Mouse (Mus musculus) stomach, embryonic 14.5 days (tissue): Measurements from ENCODE around the gene Dnajb8. TPM values are rescaled to one million over a fixed set of nuclear protein-coding genes. Genes with fewer than 3 reads are reported as not detected.

Experiments
- ATAC-seq: fragments of 200-750 bp; cut with Nextera tagmentation; 2 replicates; pipeline ENCODE4 v1.8.0; 2017; ENCODE audit warnings: low read depth, moderate TSS enrichment; ENCODE audit not compliant: insufficient number of reproducible peaks, insufficient read depth, low FRiP score
- H3K27ac ChIP-seq: fragments of 300-500 bp; sonication (generic); 2 replicates; pipeline ENCODE4 v1.5.1; 2014; ENCODE audit warnings: mild to moderate bottlenecking, low read length, moderate library complexity, mixed read lengths
- H3K27me3 ChIP-seq: fragments of 300-500 bp; sonication (generic); 2 replicates; pipeline ENCODE4 v1.6.1; 2014; ENCODE audit warnings: low read length, control low read depth, mixed read lengths; ENCODE audit not compliant: control insufficient read depth, insufficient read depth
- H3K36me3 ChIP-seq: fragments of 300-500 bp; sonication (generic); 2 replicates; pipeline ENCODE4 v1.6.1; 2014; ENCODE audit warnings: mild to moderate bottlenecking, control low read depth, low read length, moderate library complexity, mixed read lengths; ENCODE audit not compliant: control insufficient read depth, insufficient read depth
- H3K4me1 ChIP-seq: fragments of 300-500 bp; sonication (generic); 2 replicates; pipeline ENCODE4 v1.6.1; 2014; ENCODE audit warnings: low read length, control low read depth, mixed read lengths; ENCODE audit not compliant: control insufficient read depth, insufficient read depth
- H3K4me2 ChIP-seq: fragments of 300-500 bp; sonication (generic); replicated peaks from 2 replicates; pipeline ENCODE4 v1.6.1; 2014; ENCODE audit warnings: low read depth, low read length, control low read depth
- H3K4me3 ChIP-seq: fragments of 300-500 bp; sonication (generic); 2 replicates; pipeline ENCODE4 v1.5.1; 2014; ENCODE audit warnings: low read depth, low read length, control low read depth
- H3K9ac ChIP-seq: fragments of 300-500 bp; sonication (generic); replicated peaks from 2 replicates; pipeline ENCODE4 v1.6.1; 2014; ENCODE audit warnings: low read depth, mild to moderate bottlenecking, control low read depth, low read length, moderate library complexity, mixed read lengths
- H3K9me3 ChIP-seq: fragments of 300-500 bp; sonication (generic); 2 replicates; pipeline ENCODE4 v1.6.1; 2016; ENCODE audit warnings: low read depth, low read length, control low read depth; ENCODE audit not compliant: control insufficient read depth
- WGBS: fragments of 180-500 bp; shearing (Covaris S2); extraction: QIAGEN DNeasy Blood & Tissue Kit; methylation state at CpG from one replicate; pipeline ENCODE4 v1.1.7; 2014; 5-methylcytosine and 5-hydroxymethylcytosine counted together
- polyA plus RNA-seq: library from polyadenylated mRNA; unstranded; fragments of >200 nt; fragmentation: Nextera tagmentation; extraction: Ambion mirVana; gene quantifications from 2 replicates; pipeline ENCODE4 v1.2.1, GENCODE M21; 2014

Dnajb8 gene
- polyA plus RNA-seq, 1 experiment from 2014 or later, result not detected

DNA sequence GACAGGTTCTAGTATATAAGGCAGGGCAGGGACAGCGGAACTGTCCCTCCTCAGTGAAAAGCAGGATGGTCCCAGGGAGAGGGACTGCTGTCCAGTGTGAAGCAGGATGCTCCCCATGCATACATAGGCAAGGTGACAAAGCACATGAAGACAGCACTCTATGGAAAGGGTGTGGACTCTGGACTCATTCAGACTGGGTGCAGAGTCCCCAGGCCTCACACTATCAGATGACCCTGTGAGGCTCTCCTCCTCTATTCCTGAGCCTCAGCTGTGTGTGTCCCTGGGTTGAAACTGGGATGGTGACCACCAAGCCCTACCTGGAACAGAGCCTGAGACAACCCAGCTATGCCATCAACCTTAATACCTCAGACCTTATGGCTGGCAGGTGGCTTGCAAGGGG lies 29.3 kb downstream of the Dnajb8 start:
- H3K27ac ChIP-seq, result no peak overlapping the region
- H3K36me3 ChIP-seq, result no peaks in the 10 kb centered on the region
- no peak for ATAC-seq
- WGBS, result 96% methylated on average over 1 of the region's 1 CpGs
- no peak overlapping the region for H3K4me3 ChIP-seq
- no peak overlapping the region for H3K4me2 ChIP-seq
- no peaks in the 10 kb centered on the region for H3K4me1 ChIP-seq
- H3K9ac ChIP-seq, result no peak overlapping the region
- no peaks in the 10 kb centered on the region for H3K9me3 ChIP-seq
- no peaks in the 10 kb centered on the region for H3K27me3 ChIP-seq

GRCm38 (mm10) chr6:88251798-88252478 lies 29.9 kb downstream of the Dnajb8 start:
- no peak for ATAC-seq
- Histone ChIP-seq H3K4me1 (no peaks in the 10 kb centered on the region), H3K36me3 (no peaks in the 10 kb centered on the region), H3K27me3 (no peaks in the 10 kb centered on the region), H3K4me3 (no peak overlapping the region), H3K27ac (no peak overlapping the region), H3K4me2 (no peak overlapping the region), H3K9ac (no peak overlapping the region), H3K9me3 (no peaks in the 10 kb centered on the region)
- WGBS, result 68% methylated on average over 7 of the region's 7 CpGs

GRCm38 (mm10) chr6:88254082-88254481 lies 32.0 kb downstream of the Dnajb8 start:
- Histone ChIP-seq H3K27me3 (no peaks in the 10 kb centered on the region), H3K4me2 (no peak overlapping the region), H3K27ac (no peak overlapping the region), H3K9me3 (no peaks in the 10 kb centered on the region), H3K36me3 (no peaks in the 10 kb centered on the region), H3K4me3 (no peak overlapping the region), H3K9ac (no peak overlapping the region), H3K4me1 (no peaks in the 10 kb centered on the region)
- no peak for ATAC-seq
- 75% methylated on average over 6 of the region's 6 CpGs for WGBS

DNA sequence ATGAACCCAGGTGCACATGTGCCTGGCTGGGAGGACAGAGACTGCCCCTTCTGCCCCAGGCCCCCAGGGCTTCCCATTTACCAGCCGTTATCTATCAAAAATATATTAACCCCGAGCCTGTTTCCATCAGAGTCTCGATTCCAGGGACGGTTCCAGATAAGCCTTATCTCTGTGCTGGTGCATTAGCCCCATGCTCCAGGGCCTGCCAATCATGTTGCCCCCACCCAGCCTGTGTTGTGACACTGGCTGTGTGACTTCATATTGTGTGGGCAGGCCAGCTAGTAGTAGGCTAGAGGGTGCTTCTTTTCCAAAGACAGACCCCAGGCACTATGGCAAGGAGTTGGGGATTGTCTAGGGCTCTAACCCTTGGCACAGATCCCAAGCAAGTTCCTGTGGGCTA lies 33.4 kb downstream of the Dnajb8 start:
- 49% methylated on average over 4 of the region's 4 CpGs for WGBS

DNA sequence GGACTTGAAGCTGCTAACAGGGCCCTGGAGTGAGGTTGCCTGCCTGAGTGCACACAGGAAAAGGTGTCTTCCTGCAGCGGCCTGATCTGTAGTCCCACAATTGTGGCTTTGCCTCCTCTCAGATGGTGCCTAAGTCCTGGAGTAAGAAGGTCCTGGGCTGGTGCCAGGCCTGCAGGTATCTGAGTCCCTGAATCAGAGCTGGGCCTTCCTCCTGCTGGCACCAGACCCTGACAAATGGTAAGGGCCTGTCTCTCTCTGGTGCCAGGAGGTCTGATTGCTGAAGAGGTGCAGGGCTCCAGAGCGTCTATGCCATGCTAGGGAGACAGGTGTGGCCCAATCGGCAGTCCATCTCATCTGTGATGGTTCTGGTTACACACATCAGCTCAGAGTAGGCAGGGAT lies 37.6 kb downstream of the Dnajb8 start:
- no peaks in the 10 kb centered on the region for H3K36me3 ChIP-seq
- no peak for ATAC-seq
- H3K4me1 ChIP-seq, result no peaks in the 10 kb centered on the region; the same call in 1 of the 2 replicates
- no peaks in the 10 kb centered on the region for H3K9me3 ChIP-seq
- no peaks in the 10 kb centered on the region for H3K27me3 ChIP-seq
- H3K4me3 ChIP-seq, result no peak overlapping the region
- 94% methylated on average over 3 of the region's 3 CpGs for WGBS
- no peak overlapping the region for H3K27ac ChIP-seq
- H3K9ac ChIP-seq, result no peak overlapping the region
- H3K4me2 ChIP-seq, result no peak overlapping the region

More for the DNA sequence above, 33.4 kb downstream of the Dnajb8 start:
- Histone ChIP-seq H3K27ac (no peak overlapping the region), H3K4me3 (no peak overlapping the region), H3K9me3 (no peaks in the 10 kb centered on the region), H3K9ac (no peak overlapping the region), H3K4me1 (no peaks in the 10 kb centered on the region), H3K4me2 (no peak overlapping the region), H3K36me3 (no peaks in the 10 kb centered on the region), H3K27me3 (no peaks in the 10 kb centered on the region)
- ATAC-seq, result no peak

DNA sequence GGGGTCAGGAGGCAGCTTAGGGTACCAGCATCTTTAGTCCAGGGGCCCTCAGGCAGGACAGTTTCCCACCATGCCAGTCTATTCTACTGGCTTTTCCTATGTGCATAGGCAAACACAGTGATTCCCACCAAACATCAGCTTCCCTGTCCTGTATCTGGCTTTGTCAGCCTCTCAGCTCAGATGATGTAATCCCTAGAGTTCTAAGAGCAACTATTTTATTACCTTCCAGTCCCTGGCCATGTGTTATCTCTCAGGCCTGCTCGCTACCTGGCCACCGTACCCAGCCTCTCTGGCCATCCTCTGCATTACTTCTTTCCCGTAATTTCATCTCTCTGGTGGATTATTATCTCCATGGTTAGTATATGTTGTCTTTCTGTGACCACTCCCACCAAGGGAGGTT lies 38.6 kb downstream of the Dnajb8 start:
- H3K9ac ChIP-seq, result no peak overlapping the region

DNA sequence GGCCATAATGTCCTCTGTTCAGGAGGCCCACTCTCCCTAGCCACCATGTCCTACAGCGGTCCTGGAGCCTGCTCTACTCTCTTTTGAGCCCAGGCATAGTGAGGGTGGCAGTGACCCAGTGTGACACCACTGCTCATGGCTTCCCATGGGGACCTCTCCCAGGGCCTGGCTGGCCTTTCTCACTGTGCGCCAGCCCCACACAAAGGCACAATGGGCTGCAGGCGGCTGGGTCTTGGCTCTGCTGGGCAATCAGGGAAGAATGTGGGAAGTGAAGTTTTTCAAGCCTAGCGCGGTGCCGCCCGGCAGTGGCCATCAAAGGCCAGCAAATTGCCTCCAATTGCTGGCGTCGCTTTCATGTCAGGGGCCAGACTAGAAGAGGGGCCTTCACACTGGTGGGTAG lies 40.1 kb downstream of the Dnajb8 start:
- Histone ChIP-seq H3K9me3 (no peaks in the 10 kb centered on the region), H3K27ac (no peak overlapping the region), H3K36me3 (no peaks in the 10 kb centered on the region), H3K4me2 (no peak overlapping the region), H3K4me3 (no peak overlapping the region), H3K4me1 (no peaks in the 10 kb centered on the region; the same call in 1 of the 2 replicates), H3K27me3 (no peaks in the 10 kb centered on the region), H3K9ac (no peak overlapping the region)
- ATAC-seq, result no peak
- 56% methylated on average over 9 of the region's 9 CpGs for WGBS

More for the DNA sequence above, 38.6 kb downstream of the Dnajb8 start:
- Histone ChIP-seq H3K4me2 (no peak overlapping the region), H3K9me3 (no peaks in the 10 kb centered on the region), H3K36me3 (no peaks in the 10 kb centered on the region), H3K4me3 (no peak overlapping the region), H3K4me1 (no peaks in the 10 kb centered on the region; the same call in 1 of the 2 replicates), H3K27me3 (no peaks in the 10 kb centered on the region), H3K27ac (no peak overlapping the region)
- no peak for ATAC-seq
- WGBS, result 83% methylated on average over 3 of the region's 3 CpGs

DNA sequence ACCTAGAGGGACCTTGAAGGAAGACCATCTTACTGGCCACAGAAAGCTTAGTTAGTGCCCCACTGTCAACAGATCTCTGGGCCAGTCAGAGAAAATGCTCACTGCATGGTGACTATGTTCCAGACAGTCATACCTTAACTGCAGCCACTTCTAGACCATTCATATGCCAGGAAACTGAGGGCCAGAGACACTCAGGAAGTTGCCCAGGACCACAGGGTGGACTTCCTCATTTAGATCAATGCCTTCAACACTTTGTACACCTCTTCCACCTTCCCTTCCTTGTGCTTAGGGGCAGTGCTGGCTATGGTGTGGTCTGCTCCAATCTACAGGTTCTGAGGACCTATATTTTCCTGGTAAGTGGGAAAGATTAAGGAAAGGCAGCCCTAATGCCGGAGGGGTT lies 43.3 kb downstream of the Dnajb8 start:
- ATAC-seq, result no peak
- Histone ChIP-seq H3K4me2 (no peak overlapping the region), H3K27ac (no peak overlapping the region), H3K9ac (no peak overlapping the region), H3K4me1 (no peaks in the 10 kb centered on the region; the same call in 1 of the 2 replicates), H3K4me3 (no peak overlapping the region), H3K9me3 (no peaks in the 10 kb centered on the region), H3K36me3 (no peaks in the 10 kb centered on the region), H3K27me3 (no peaks in the 10 kb centered on the region)
- WGBS, result 84% methylated on average over 1 of the region's 1 CpGs

- WGBS, result 82% methylated on average over 3 of the region's 3 CpGs
- no peaks in the 10 kb centered on the region for H3K27me3 ChIP-seq
These were observed 44.0 kb downstream of the Dnajb8 start for GRCm38 (mm10) chr6:88266055-88266454.

More at GRCm38 (mm10) chr6:88266055-88266454, 44.0 kb downstream of the Dnajb8 start:
- ATAC-seq, result no peak
- Histone ChIP-seq H3K9ac (no peak overlapping the region), H3K4me2 (no peak overlapping the region), H3K9me3 (no peaks in the 10 kb centered on the region), H3K4me1 (no peaks in the 10 kb centered on the region; the same call in 1 of the 2 replicates), H3K27ac (no peak overlapping the region), H3K36me3 (no peaks in the 10 kb centered on the region), H3K4me3 (no peak overlapping the region)
